Mouse (Mus musculus) brown adipose tissue, adult 24 weeks (tissue): ENCODE measurements around the gene Cd200. TPM values are rescaled to one million over a fixed set of nuclear protein-coding genes. Genes with fewer than 3 reads are reported as not detected.

Source experiments
- H3K27ac ChIP-seq: fragments of 200-500 bp; replicated peaks from 2 replicates; pipeline ENCODE4 v1.5.1; 2012; ENCODE audit warnings: low read depth, mild to moderate bottlenecking, low read length
- H3K4me1 ChIP-seq: fragments of 200-500 bp; 2 replicates; pipeline ENCODE4 v1.6.1; 2012; ENCODE audit warnings: low read length, mixed read lengths; ENCODE audit not compliant: control insufficient read depth, insufficient read depth, insufficient read length
- H3K4me3 ChIP-seq: fragments of 200-500 bp; 2 replicates; pipeline ENCODE4 v1.5.1; 2012; ENCODE audit warnings: low read depth, mild to moderate bottlenecking, low read length, moderate library complexity; ENCODE audit not compliant: insufficient read depth
- polyA plus RNA-seq: library from polyadenylated mRNA; stranded (reverse); fragments of >200 nt; gene quantifications from 2 replicates; pipeline ENCODE4 v1.2.4, GENCODE M21; 2012; ENCODE audit not compliant: missing spikeins, insufficient read depth, insufficient read length

Gene Cd200
- polyA plus RNA-seq, 1 experiment, result 47.9 TPM

DNA sequence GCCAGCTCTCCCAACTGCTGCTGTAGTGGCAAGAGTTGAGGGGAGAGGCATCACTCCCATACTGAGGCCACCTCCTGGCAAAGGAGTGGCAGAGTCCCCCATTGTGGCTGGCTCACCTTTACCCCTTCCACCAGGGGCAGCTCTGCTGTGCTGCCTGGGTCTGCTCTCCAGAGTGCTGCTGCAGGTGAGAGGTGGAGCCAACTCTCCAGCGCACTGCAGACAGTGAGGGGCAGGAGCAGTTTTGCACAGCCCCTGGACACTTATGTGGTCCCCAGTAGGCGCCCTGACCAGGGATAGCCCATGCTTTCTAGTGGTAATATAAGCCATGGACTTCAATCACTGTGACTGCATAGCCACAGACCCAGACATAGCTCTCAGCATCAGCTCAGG lies 74.5 kb downstream of the Cd200 start:
- peaks cover 17% of the 10 kb centered on the region for H3K4me1 ChIP-seq
- H3K27ac ChIP-seq, result no peak overlapping the region
- H3K4me3 ChIP-seq, result no peak overlapping the region

DNA sequence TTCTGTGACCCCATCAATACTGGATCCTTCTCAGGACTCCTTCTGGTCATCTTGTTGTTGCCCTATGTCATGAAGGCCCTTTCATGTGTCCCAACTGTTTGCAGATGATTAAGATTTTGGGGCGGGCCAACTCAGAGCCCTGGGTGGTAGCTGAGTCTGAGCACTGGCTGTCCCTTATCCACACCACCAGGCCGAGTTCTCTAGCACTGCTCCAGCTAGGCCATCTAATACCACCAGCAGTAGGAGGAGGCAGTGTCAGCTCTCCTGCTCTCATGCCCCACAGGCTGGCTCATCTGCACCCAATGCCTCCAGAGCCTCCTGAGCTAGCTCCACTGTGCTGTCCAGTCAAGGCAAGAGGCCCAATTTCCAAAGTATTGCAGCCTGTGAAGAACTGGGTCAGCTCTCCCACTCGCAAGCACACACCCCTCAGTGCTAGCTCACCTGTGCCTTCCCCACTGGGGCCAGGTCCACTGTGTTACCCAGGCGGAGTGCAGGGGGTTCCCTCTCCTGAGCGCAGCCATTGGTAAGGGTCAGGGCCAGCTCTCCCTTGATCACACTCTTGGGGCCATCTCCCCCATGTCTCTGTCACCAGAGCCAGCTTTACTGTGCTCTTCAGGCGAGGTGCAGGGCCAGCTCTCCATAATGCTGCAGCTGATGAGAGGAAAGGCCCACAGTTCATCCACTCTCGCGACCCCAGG lies 75.0 kb downstream of the Cd200 start:
- H3K27ac ChIP-seq, result no peak overlapping the region
- H3K4me3 ChIP-seq, result no peak overlapping the region
- H3K4me1 ChIP-seq, result peaks cover 20% of the 10 kb centered on the region

DNA sequence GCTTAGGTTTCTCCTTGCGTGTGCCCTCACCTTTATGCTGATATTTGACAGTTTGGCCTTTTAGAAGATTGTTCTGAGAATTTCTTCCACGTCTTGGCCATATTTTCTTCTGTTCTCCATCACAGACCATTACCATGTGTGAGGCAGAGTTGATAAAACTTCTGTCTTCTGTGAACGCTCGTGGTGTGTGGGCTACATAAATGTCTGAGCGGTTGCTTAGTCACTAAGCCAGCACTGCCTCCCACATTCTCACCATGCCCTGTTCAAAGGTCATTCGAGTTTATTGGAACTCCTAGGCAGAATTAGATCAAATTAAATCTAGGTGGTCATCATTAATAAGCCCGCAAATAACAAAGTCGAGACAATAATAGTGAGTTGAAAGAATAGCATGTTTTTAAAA lies 76.3 kb downstream of the Cd200 start:
- Histone ChIP-seq H3K27ac (no peak overlapping the region), H3K4me1 (peaks cover 23% of the 10 kb centered on the region), H3K4me3 (no peak overlapping the region)

Other genes starting within 250 kb of the Cd200 start
- gene Btla, start 184.7 kb downstream of the Cd200 start, polyA plus RNA-seq, result not detected in 2 replicates
- gene Gm609, start 83.9 kb upstream of the Cd200 start, polyA plus RNA-seq, result not detected in 2 replicates
- gene Gm17783, start 123.0 kb upstream of the Cd200 start, polyA plus RNA-seq, result not detected in 2 replicates
- not detected in 2 replicates for gene Slc9c1, start 126.3 kb upstream of the Cd200 start, polyA plus RNA-seq
- 0.48 TPM in 1 of 2 replicates, not detected in the other for gene Gcsam, start 201.3 kb upstream of the Cd200 start, polyA plus RNA-seq
- not detected in 2 replicates for gene BC016579, start 245.0 kb upstream of the Cd200 start, polyA plus RNA-seq